Mouse (Mus musculus): ENCODE measurements around the gene Cacna1c.

DNA sequence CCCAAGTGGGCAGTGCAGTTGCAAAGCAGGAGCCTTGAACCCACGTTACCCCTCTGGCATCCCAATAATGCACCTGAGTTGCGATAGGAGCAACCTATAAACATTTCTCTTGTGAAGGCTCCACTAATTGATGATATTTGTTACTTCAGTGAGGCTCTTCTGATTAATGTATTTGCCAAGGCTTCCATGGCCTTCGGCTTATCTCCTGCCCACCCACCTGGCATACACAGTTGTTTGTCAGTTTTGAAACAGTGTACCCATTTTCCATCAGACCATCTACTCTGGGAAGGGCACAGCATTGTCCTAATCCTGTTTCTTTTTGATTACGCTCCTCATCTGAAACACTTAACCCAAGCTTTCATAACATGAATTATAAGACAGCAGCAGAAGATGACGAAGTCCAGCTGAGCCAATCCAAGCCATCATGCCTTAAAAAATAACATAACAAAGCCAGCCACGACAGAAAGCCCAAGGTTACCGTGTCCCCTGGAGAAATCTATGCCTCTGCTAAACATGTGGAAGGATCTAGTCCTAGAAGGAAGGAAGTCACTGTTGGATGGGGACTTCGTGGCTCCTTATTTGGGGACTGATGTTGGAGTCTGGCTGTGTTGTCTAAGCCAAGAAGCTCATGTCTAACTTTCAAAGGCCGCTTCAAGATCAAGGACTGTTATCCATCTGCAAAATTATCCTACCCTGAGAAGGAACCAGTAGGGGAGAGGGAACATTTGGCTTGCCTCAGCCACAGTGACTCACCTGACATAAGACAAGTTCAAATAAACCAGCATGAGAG, 201.8 kb downstream of the Cacna1c start:
- no peak for TF ChIP-seq EP300 (IDR thresholded peaks at IDR 0.05; ENCODE audit: low read depth)
- no peak for TF ChIP-seq CTCF (IDR thresholded peaks at IDR 0.05; ENCODE audit: low read depth)

All from liver, postnatal 0 days (tissue).